Mouse (Mus musculus) hematopoietic stem cell, adult 5-6 weeks (primary cell): Measurements from ENCODE around the gene Upk1b. TPM values are rescaled to one million over a fixed set of nuclear protein-coding genes. Genes with fewer than 3 reads are reported as not detected.

ENCODE experiments used
- ATAC-seq, 2 experiments: fragments of 125-278 bp in 1 of 2; replicated peaks in 1 of 2; 2 replicates each; pipeline ENCODE4 v1.8.0; 2016 to 2017; ENCODE audit warnings: inconsistent platforms in 2 of 2, mild to moderate bottlenecking in 2 of 2, moderate number of reproducible peaks in 2 of 2, low read depth in 1 of 2, moderate TSS enrichment in 1 of 2; ENCODE audit not compliant: low FRiP score in 2 of 2, poor library complexity in 2 of 2, severe bottlenecking in 2 of 2, insufficient read depth in 1 of 2, low TSS enrichment in 1 of 2
- total RNA-seq: library from RNA; stranded (forward); fragments of 172-1452, 232-1000 nt; gene quantifications from 2 replicates; pipeline ENCODE4 v1.2.3, GENCODE M21; 2017

Upk1b gene
- total RNA-seq, 1 experiment from 2014 or later = not detected

GRCm38 (mm10) chr16:38768386-38768785, 31.7 kb downstream of the Upk1b start:
- no peak for ATAC-seq

GRCm38 (mm10) chr16:38767761-38768160, 32.4 kb downstream of the Upk1b start:
- ATAC-seq = no peak

- ATAC-seq = no peak
Measured at GRCm38 (mm10) chr16:38766671-38767070, 33.5 kb downstream of the Upk1b start.

- peak; percentile 44 to 50; a peak in 3 of 4 replicates for ATAC-seq
Measured at GRCm38 (mm10) chr16:38763508-38763907, 36.6 kb downstream of the Upk1b start.

GRCm38 (mm10) chr16:38762401-38762800, 37.7 kb downstream of the Upk1b start:
- no peak for ATAC-seq

GRCm38 (mm10) chr16:38761972-38762371, 38.2 kb downstream of the Upk1b start:
- no peak for ATAC-seq

GRCm38 (mm10) chr16:38760834-38761375, 39.2 kb downstream of the Upk1b start:
- peak; percentile 66 to 67 for ATAC-seq

- no peak for ATAC-seq
Measured at GRCm38 (mm10) chr16:38760239-38760638, 39.9 kb downstream of the Upk1b start.

- peak; percentile 66 to 68 for ATAC-seq
Measured at GRCm38 (mm10) chr16:38758104-38758861, 41.8 kb downstream of the Upk1b start.

GRCm38 (mm10) chr16:38757626-38758025, 42.5 kb downstream of the Upk1b start:
- no peak for ATAC-seq

- no peak for ATAC-seq
Measured at GRCm38 (mm10) chr16:38756572-38756971, 43.6 kb downstream of the Upk1b start.

- ATAC-seq = no peak
Measured at GRCm38 (mm10) chr16:38756177-38756503, 44.0 kb downstream of the Upk1b start.

- ATAC-seq = peak; percentile 65 to 68
Measured at GRCm38 (mm10) chr16:38755452-38756176, 44.5 kb downstream of the Upk1b start.

- no peak for ATAC-seq
Measured at GRCm38 (mm10) chr16:38753631-38754030, 46.5 kb downstream of the Upk1b start.

- ATAC-seq = no peak
Measured at GRCm38 (mm10) chr16:38750803-38751202, 49.3 kb downstream of the Upk1b start.

- ATAC-seq = no peak
Measured at GRCm38 (mm10) chr16:38743941-38744673, 56.0 kb downstream of the Upk1b start.

- peak; percentile 73 to 87 for ATAC-seq
Measured at GRCm38 (mm10) chr16:38742659-38743131, 57.4 kb downstream of the Upk1b start.
